Mouse (Mus musculus) retina, adult 2 months (tissue): ENCODE data around the gene Krtap4-9.
"Not testable (repeated sequence)": the region's sequence is repeated elsewhere in the genome, so short reads cannot be mapped to it uniquely, and the experiment has no call there.

Experiments
- DNase-seq: peaks from one replicate; pipeline ENCODE4 v3.0.0-alpha.2; 2012; ENCODE audit warnings: low read depth, low spot score

Gene Krtap4-9

GRCm38 (mm10) chr11:99784900-99785299, at the start of gene Krtap4-9:
Krtap4-9 (plus strand) TSS chr11:99785200.
- DNase-seq, result not testable (repeated sequence)

GRCm38 (mm10) chr11:99743985-99744384, 41.0 kb upstream of the Krtap4-9 start:
- no peak for DNase-seq

GRCm38 (mm10) chr11:99758877-99759276, 26.1 kb upstream of the Krtap4-9 start:
- no peak for DNase-seq

- DNase-seq, result no peak
Observed at GRCm38 (mm10) chr11:99768410-99768809, 16.6 kb upstream of the Krtap4-9 start.

- DNase-seq, result not testable (repeated sequence)
Observed at GRCm38 (mm10) chr11:99772813-99773212, 12.2 kb upstream of the Krtap4-9 start, which contains the start of gene Gm11595. Gm11595 (minus strand) TSS chr11:99772913.

- DNase-seq, result no peak
Observed at GRCm38 (mm10) chr11:99778401-99778800, 6.6 kb upstream of the Krtap4-9 start.

- DNase-seq, result no peak
Observed at GRCm38 (mm10) chr11:99780604-99781003, 4.4 kb upstream of the Krtap4-9 start, which contains the start of gene Krtap4-8. Krtap4-8 (minus strand) TSS chr11:99780704.

- DNase-seq, result no peak
Observed at GRCm38 (mm10) chr11:99793367-99793766, 8.4 kb downstream of the Krtap4-9 start, which contains the start of gene Gm11596. Gm11596 (minus strand) TSS chr11:99793467.

GRCm38 (mm10) chr11:99798832-99799231, 13.8 kb downstream of the Krtap4-9 start, which contains the start of gene Gm11569:
Gm11569 (minus strand) TSS chr11:99798932.
- DNase-seq, result not testable (repeated sequence)

- not testable (repeated sequence) for DNase-seq
Observed at GRCm38 (mm10) chr11:99804346-99804745, 19.3 kb downstream of the Krtap4-9 start, which contains the start of gene Gm11554. Gm11554 (minus strand) TSS chr11:99804446.

GRCm38 (mm10) chr11:99809792-99810191, 24.8 kb downstream of the Krtap4-9 start, which contains the start of gene Krtap4-13:
Krtap4-13 (minus strand) TSS chr11:99809892.
- DNase-seq, result not testable (repeated sequence)

- DNase-seq, result not testable (repeated sequence)
Observed at GRCm38 (mm10) chr11:99815566-99815965, 30.6 kb downstream of the Krtap4-9 start, which contains the start of gene Gm11564. Gm11564 (minus strand) TSS chr11:99815666.
